Mouse (Mus musculus): Measurements from ENCODE around the gene Ccdc105.

DNA sequence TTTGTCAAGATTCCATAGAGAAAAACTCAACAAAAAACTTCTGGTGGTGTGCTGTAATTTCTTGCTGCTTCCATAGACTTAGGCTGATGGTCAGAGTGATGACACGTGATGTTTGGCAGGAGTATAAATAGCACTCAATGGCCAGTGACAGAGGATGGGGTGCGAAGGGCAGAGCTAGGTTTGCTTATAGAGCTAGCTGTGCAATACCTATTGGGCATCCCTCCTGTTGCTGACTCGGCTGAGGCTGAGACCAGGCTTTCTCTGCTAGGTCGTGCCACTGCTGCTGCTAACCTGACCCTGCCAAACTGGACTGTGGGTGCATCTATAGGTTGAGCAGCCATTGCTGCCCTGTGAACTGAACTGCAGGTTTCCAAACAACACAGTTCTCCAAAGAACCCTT is 13.0 kb downstream of the Ccdc105 start:
- TF ChIP-seq CTCF (IDR thresholded peaks at IDR 0.05; ENCODE audit: borderline replicate concordance, control insufficient read depth, extremely low read depth, insufficient read depth, low read length, poor library complexity) (no peak), POLR2A (IDR thresholded peaks at IDR 0.05; ENCODE audit: control insufficient read depth, extremely low read depth, insufficient read depth, low read length, poor library complexity) (no peak)
